Mouse (Mus musculus) olfactory bulb, adult 2 months (tissue): ENCODE results near the gene Serpine3. TPM values are rescaled to one million over a fixed set of nuclear protein-coding genes. Genes with fewer than 3 reads are reported as not detected.

ENCODE experiments used
- H3K27ac ChIP-seq: fragments of 200-500 bp; 2 replicates; pipeline ENCODE4 v1.5.1; 2012; ENCODE audit warnings: low read depth, low read length; ENCODE audit not compliant: insufficient read depth
- H3K4me1 ChIP-seq: fragments of 200-500 bp; 2 replicates; pipeline ENCODE4 v1.6.1; 2012; ENCODE audit warnings: low read length; ENCODE audit not compliant: control insufficient read depth, insufficient read depth
- H3K4me3 ChIP-seq: fragments of 200-500 bp; 2 replicates; pipeline ENCODE4 v1.5.1; 2012; ENCODE audit warnings: mild to moderate bottlenecking, low read depth, low read length, moderate library complexity; ENCODE audit not compliant: insufficient read depth
- CTCF ChIP-seq: fragments of 200-500 bp; IDR thresholded peaks from 2 replicates; pipeline ENCODE4 v1.5.1; 2012; ENCODE audit warnings: low read depth, mild to moderate bottlenecking, low read length, moderate library complexity; ENCODE audit not compliant: insufficient read depth
- POLR2A ChIP-seq: fragments of 200-500 bp; IDR thresholded peaks from 2 replicates; pipeline ENCODE4 v1.6.1; 2012; ENCODE audit warnings: mild to moderate bottlenecking, low read depth, low read length, moderate library complexity; ENCODE audit not compliant: insufficient read depth
- WGBS: fragments of 180-500 bp; shearing (Covaris S2); methylation state at CpG from one replicate; pipeline ENCODE4 v1.1.7; 2018; 5-methylcytosine and 5-hydroxymethylcytosine counted together
- polyA plus RNA-seq: library from polyadenylated mRNA; stranded (reverse); fragments of >200 nt; gene quantifications from 2 replicates; pipeline ENCODE4 v1.2.4, GENCODE M21; 2012; ENCODE audit warnings: low replicate concordance; ENCODE audit not compliant: missing spikeins, insufficient read depth, insufficient read length

The Serpine3 gene
- polyA plus RNA-seq, 1 experiment = not detected

DNA sequence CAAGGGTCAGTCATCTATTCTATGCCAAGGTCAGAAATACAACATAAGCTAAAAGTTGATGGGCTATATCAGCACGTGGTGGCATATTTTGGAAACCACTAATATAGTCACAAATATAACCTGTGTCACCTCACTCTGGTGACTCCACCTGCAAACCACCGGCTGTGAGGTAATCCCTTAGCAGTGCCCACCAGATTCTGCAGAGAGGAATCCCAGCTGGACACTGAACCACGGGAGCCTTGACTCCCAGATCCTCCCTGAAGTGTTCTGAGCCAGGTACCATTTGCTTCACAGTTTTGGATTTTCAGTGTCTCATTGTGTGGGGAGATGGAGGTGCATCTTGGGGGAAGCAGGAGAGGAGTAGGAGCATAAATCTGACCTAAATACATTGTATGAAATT is 13.1 kb upstream of the Serpine3 start:
- TF ChIP-seq CTCF (no peak), POLR2A (no peak)
- Histone ChIP-seq H3K4me3 (no peak overlapping the region), H3K4me1 (no peaks in the 10 kb centered on the region), H3K27ac (no peak overlapping the region)
- WGBS = 77% methylated on average over 3 of the region's 3 CpGs

DNA sequence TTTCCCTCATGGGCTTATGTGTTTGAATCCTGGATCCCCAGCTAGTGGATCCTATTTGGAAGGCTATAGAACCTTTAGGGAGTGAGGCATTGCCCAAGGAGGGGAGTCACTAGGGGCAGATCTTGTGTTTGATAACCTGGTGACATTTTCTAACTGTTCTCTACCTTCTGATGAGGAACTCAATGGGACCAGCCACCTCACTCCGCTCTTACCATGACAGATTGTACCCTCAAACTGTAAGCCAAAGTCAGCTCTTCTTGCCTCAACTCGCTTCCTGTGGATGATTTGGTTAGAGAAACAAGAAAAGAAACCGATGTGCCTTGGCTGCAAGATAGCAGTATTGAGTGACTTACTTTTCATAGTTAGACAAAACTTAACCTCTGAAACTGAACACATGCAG is 11.7 kb upstream of the Serpine3 start:
- no peak overlapping the region for H3K27ac ChIP-seq
- no peak overlapping the region for H3K4me3 ChIP-seq
- TF ChIP-seq POLR2A = no peak
- TF ChIP-seq CTCF = no peak
- WGBS = 95% methylated on average over 3 of the region's 3 CpGs
- no peaks in the 10 kb centered on the region for H3K4me1 ChIP-seq

DNA sequence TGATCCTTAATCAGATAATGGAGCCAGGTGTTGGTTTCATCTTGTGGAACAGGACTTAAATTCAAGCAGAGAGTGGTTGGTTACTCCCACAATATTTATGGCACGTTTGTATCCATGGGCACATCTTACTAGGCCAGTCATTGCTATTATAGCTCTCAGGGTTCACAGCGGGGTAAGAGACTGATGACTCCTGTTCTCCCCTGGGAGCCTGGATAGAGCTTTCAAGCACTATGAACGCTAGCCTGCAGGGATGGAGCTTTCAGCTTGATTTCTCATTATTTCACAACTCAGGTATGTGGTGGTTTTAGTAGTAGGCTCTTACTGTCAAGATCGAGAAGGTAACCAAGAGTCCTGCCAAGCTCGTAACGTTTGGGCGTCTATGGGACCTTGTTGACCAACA is 7.5 kb upstream of the Serpine3 start:
- WGBS = 90% methylated on average over 7 of the region's 7 CpGs
- Histone ChIP-seq H3K4me1 (no peaks in the 10 kb centered on the region), H3K27ac (no peak overlapping the region), H3K4me3 (no peak overlapping the region)
- TF ChIP-seq CTCF (no peak), POLR2A (no peak)

DNA sequence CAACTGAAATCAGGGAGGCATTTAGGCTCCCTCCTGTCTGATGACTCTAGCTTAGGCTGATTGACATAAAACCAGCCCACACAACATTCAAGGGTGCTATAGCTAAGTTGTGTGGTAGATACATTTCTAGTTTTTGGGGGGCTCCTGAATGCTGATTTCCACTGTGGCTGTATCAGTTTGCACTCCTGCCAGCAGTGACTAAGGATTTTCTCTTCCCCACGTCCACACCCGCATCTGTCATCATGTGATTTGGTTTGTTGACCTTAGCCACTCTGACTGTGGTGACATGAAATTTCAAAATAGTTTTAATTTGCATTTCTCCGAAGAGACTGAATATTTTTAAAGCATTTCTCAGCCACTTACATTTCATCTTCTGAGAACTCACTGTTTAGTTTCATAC is 6.0 kb upstream of the Serpine3 start:
- TF ChIP-seq CTCF (no peak), POLR2A (no peak)
- Histone ChIP-seq H3K27ac (no peak overlapping the region), H3K4me1 (no peaks in the 10 kb centered on the region), H3K4me3 (no peak overlapping the region)
- 84% methylated on average over 3 of the region's 3 CpGs for WGBS

DNA sequence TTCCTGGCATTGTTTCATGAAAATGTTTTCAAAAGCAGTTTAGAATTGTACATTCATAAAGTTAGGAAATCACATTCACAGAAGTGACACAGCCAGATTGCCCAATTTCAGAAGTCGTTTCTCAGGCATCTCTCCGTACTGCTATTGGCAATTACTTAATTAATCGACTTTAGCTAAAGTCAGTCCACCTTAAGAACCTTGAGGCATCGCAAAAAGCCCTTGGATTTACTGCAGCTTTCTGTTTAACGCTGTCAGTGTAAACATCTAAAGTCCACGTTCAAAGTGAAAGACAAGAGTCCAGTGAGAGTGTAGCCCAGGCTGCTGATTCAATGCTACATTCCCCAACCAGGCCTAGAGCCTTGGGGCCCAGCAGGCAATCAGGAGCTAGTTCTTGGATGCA is 1.1 kb upstream of the Serpine3 start:
- peaks cover 3% of the 10 kb centered on the region; the same call in 1 of the 2 replicates for H3K4me1 ChIP-seq
- no peak overlapping the region for H3K4me3 ChIP-seq
- no peak overlapping the region for H3K27ac ChIP-seq
- 78% methylated on average over 6 of the region's 6 CpGs for WGBS
- TF ChIP-seq CTCF (no peak), POLR2A (no peak)

DNA sequence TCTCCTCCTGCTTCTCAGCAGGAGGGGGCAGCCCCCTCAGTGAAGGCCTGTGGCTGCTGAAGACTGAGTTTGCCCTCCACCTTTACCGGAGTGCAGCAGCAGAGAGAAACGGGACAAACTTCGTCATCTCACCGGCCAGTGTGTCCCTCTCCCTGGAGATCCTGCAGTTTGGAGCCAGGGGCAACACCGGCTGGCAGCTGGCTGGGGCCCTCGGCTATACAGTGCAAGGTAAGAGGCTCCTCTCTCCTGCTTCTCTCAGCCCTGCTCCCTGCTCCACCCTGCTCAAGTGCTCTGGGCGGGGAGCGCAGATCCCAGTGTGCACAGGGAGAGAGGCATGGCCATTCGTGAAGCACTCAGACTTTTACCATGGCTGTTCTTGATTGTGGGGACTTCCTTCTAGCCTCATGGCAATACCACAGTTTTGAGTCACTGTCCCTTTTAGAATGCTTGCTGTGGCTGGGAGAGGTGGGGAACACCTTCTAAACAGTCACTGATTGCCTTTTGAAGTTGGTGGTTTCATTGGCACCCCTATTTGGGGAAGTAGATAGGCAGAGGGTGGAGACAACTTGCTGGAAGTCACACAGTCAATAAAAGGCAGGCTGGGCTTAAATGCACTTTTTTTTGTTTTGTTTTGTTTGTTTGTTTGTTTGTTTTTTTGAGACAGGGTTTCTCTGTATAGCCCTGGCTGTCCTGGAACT is 1.7 kb downstream of the Serpine3 start:
- H3K27ac ChIP-seq = no peak overlapping the region
- 75% methylated on average over 9 of the region's 9 CpGs for whole genome bisulfite sequencing
- H3K4me3 ChIP-seq = no peak overlapping the region
- peaks cover 3% of the 10 kb centered on the region; the same call in 1 of the 2 replicates for H3K4me1 ChIP-seq
- TF ChIP-seq CTCF (no peak), POLR2A (no peak)

DNA sequence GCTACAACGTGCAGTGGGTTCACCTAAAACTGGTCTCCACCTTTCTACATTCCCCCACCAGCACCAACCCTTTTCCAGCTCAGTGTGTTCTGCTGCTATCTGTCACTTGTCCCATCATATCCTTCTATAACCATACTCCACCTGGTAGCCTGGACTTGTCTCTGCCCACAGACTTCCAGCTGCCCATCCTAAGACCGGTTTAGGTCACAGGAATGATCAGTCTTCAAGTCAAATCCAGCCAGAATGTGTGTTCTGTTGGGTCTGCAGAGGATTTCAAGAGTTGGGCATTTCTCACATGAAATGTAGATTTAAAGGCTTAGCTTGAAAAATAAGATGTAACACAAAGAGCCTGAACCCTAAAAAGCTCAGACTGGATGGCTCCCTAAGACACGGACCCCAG is 10.2 kb downstream of the Serpine3 start:
- Histone ChIP-seq H3K4me3 (no peak overlapping the region), H3K27ac (no peak overlapping the region), H3K4me1 (no peaks in the 10 kb centered on the region)
- WGBS = 84% methylated on average over 3 of the region's 3 CpGs
- TF ChIP-seq CTCF (no peak), POLR2A (no peak)

DNA sequence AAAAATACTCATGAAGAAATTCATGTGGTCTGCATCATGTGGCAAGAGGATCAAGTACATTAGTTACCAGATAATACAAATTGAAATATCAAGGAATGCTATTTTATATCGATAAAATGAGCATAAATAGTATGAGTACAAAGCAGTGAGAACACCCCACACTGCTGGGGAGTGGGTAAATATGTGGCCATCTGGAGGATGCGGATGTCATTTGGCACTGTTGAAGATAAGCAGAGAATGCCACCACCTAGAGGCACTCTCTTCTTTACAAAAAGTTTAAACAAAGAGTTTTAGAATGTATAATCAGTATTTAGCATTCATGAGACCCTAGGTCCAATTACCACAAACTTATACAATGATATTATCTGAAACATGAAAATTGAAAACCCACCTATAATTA is 54.7 kb downstream of the Serpine3 start:
- no peak overlapping the region for H3K4me3 ChIP-seq
- no peaks in the 10 kb centered on the region for H3K4me1 ChIP-seq
- H3K27ac ChIP-seq = no peak overlapping the region
- WGBS = 72% methylated on average over 2 of the region's 2 CpGs
- TF ChIP-seq CTCF = no peak
- TF ChIP-seq POLR2A = no peak

DNA sequence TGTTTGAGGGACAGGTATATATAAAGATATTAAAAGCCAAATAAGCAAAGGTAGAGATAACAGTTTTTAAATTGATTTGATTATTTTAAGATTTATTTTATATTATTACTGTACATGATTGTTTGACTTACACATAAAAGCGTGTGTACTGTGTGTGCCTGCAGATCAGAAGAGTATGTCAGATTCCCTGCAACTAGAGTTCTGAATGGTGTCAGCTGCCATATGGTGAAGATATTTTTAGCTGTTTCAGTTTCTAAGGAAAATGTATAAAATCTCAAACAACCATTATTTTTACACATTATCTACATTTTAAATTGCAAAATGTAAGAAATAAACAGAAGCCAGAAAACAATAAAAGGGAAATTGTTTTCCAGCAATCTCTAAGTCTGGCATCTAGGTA is 58.2 kb downstream of the Serpine3 start:
- H3K4me3 ChIP-seq = no peak overlapping the region
- H3K27ac ChIP-seq = no peak overlapping the region
- TF ChIP-seq POLR2A (no peak), CTCF (no peak)
- 92% methylated on average over 1 of the region's 1 CpGs for WGBS
- no peaks in the 10 kb centered on the region for H3K4me1 ChIP-seq

DNA sequence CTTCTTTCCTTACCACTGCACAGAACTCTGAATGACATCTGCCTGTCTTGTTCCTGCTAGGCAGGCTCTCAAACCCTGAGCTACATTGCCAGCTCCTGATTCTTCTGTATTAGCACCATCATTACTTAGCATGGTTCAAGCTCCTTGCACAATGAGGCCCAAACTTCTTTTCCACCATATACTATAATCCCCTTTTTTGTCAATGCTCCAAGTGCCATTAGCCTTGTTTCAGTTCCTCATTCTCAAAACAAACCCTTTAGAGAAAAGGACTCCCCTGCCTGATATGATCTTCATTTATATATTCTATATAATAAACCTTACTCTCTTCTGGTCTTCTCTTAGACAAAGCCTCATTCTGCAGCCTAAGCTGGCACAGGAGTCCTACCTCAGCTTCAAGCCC is 61.1 kb downstream of the Serpine3 start:
- no peak overlapping the region for H3K27ac ChIP-seq
- no peaks in the 10 kb centered on the region for H3K4me1 ChIP-seq
- no peak for TF ChIP-seq CTCF
- TF ChIP-seq POLR2A = no peak
- no peak overlapping the region for H3K4me3 ChIP-seq
